Mouse (Mus musculus): ENCODE measurements at regions not wholly inside any gene's neighbourhood (a gene's known extent, or its start where the extent isn't known, plus 50 kb on each side); places are given as distances from the start of the nearest gene placed in this dataset.

- no peak for DNase-seq (ENCODE audit: low spot score in 2 of 2)
Observed at GRCm38 (mm10) chr14:46296275-46296674, 82.9 kb upstream of the Gm15217 start.

- DNase-seq (ENCODE audit: low spot score in 2 of 2): no peak
Observed at GRCm38 (mm10) chr14:46300546-46300945, 78.7 kb upstream of the Gm15217 start.

- DNase-seq (ENCODE audit: low spot score in 2 of 2): no peak
Observed at GRCm38 (mm10) chr14:46302601-46303000, 76.6 kb upstream of the Gm15217 start.

- DNase-seq (ENCODE audit: low spot score in 2 of 2): no peak
Observed at GRCm38 (mm10) chr14:46305267-46305666, 73.9 kb upstream of the Gm15217 start.

- no peak for DNase-seq (ENCODE audit: low spot score in 2 of 2)
Observed at GRCm38 (mm10) chr14:46313064-46313463, 66.2 kb upstream of the Gm15217 start.

GRCm38 (mm10) chr14:46316521-46316920, 62.7 kb upstream of the Gm15217 start:
- no peak for DNase-seq (ENCODE audit: low spot score in 2 of 2)

- no peak for DNase-seq (ENCODE audit: low spot score in 2 of 2)
Observed at GRCm38 (mm10) chr14:46317406-46318045, 61.7 kb upstream of the Gm15217 start.

- DNase-seq (ENCODE audit: low spot score in 2 of 2): no peak
Observed at GRCm38 (mm10) chr14:46328064-46328463, 51.1 kb upstream of the Gm15217 start.
